Mouse (Mus musculus): ENCODE measurements around the gene Rita1.

The Rita1 gene

GRCm38 (mm10) chr5:120602210-120602609 is 10.2 kb downstream of the Rita1 start:
- no peak for DNase-seq (ENCODE audit: low spot score in 2 of 2)

- no peak for DNase-seq (ENCODE audit: low spot score in 2 of 2)
Observed at GRCm38 (mm10) chr5:120600946-120601668, 11.3 kb downstream of the Rita1 start.

- DNase-seq (ENCODE audit: low spot score in 2 of 2), result no peak
Observed at GRCm38 (mm10) chr5:120599625-120600024, 12.8 kb downstream of the Rita1 start.

GRCm38 (mm10) chr5:120594485-120594884 is 17.9 kb downstream of the Rita1 start:
- DNase-seq (ENCODE audit: low spot score in 2 of 2), result no peak

GRCm38 (mm10) chr5:120592141-120592540 is 20.2 kb downstream of the Rita1 start:
- DNase-seq (ENCODE audit: low spot score in 2 of 2), result no peak

GRCm38 (mm10) chr5:120590356-120591010 is 21.9 kb downstream of the Rita1 start:
- no peak for DNase-seq (ENCODE audit: low spot score in 2 of 2)

GRCm38 (mm10) chr5:120588569-120589094 is 23.8 kb downstream of the Rita1 start, which contains the start of the genes Tpcn1 and Iqcd:
Gene Tpcn1, minus strand, starts transcription at chr5:120588673.
Gene Iqcd, plus strand, starts transcription at chr5:120589016.
- peak; percentile 98 to 99 for DNase-seq (ENCODE audit: low spot score in 2 of 2)

- no peak for DNase-seq (ENCODE audit: low spot score in 2 of 2)
Observed at GRCm38 (mm10) chr5:120587940-120588568, 24.3 kb downstream of the Rita1 start.

GRCm38 (mm10) chr5:120587616-120587926 is 24.8 kb downstream of the Rita1 start:
- DNase-seq (ENCODE audit: low spot score in 2 of 2), result no peak

GRCm38 (mm10) chr5:120586741-120587615 is 25.4 kb downstream of the Rita1 start:
- DNase-seq (ENCODE audit: low spot score in 2 of 2), result no peak

- DNase-seq (ENCODE audit: low spot score in 2 of 2), result no peak
Observed at GRCm38 (mm10) chr5:120584968-120585367, 27.4 kb downstream of the Rita1 start.

- DNase-seq (ENCODE audit: low spot score in 2 of 2), result no peak
Observed at GRCm38 (mm10) chr5:120583511-120583910, 28.9 kb downstream of the Rita1 start.

- DNase-seq (ENCODE audit: low spot score in 2 of 2), result no peak
Observed at GRCm38 (mm10) chr5:120582002-120582401, 30.4 kb downstream of the Rita1 start.

- no peak for DNase-seq (ENCODE audit: low spot score in 2 of 2)
Observed at GRCm38 (mm10) chr5:120579898-120580626, 32.3 kb downstream of the Rita1 start.

- no peak for DNase-seq (ENCODE audit: low spot score in 2 of 2)
Observed at GRCm38 (mm10) chr5:120579211-120579897, 33.0 kb downstream of the Rita1 start.

GRCm38 (mm10) chr5:120578504-120579081 is 33.8 kb downstream of the Rita1 start:
- no peak for DNase-seq (ENCODE audit: low spot score in 2 of 2)

- DNase-seq (ENCODE audit: low spot score in 2 of 2), result no peak
Observed at GRCm38 (mm10) chr5:120577935-120578441, 34.4 kb downstream of the Rita1 start.

- no peak for DNase-seq (ENCODE audit: low spot score in 2 of 2)
Observed at GRCm38 (mm10) chr5:120576781-120577301, 35.5 kb downstream of the Rita1 start.

GRCm38 (mm10) chr5:120574469-120575063 is 37.8 kb downstream of the Rita1 start:
- DNase-seq (ENCODE audit: low spot score in 2 of 2), result no peak

Measured in left cerebral cortex, adult 9 months (tissue).